Mouse (Mus musculus) kidney, embryonic 16.5 days (tissue): ENCODE measurements around the gene Ocln. TPM values are rescaled to one million over a fixed set of nuclear protein-coding genes. Genes with fewer than 3 reads are reported as not detected.

Experiments
- ATAC-seq: fragments of 200-750 bp; cut with Nextera tagmentation; 2 replicates; pipeline ENCODE4 v1.8.0; 2017; ENCODE audit warnings: moderate TSS enrichment; ENCODE audit not compliant: low FRiP score, low TSS enrichment
- H3K27ac ChIP-seq: fragments of 300-500 bp; sonication (generic); 2 replicates; pipeline ENCODE4 v1.5.1; 2014; ENCODE audit warnings: low read length
- H3K27me3 ChIP-seq: fragments of 300-500 bp; sonication (generic); 2 replicates; pipeline ENCODE4 v1.6.1; 2014; ENCODE audit warnings: low read length, control low read depth, mixed read lengths; ENCODE audit not compliant: insufficient read depth
- H3K36me3 ChIP-seq: fragments of 300-500 bp; sonication (generic); 2 replicates; pipeline ENCODE4 v1.6.1; 2014; ENCODE audit warnings: low read length, control low read depth, mixed read lengths; ENCODE audit not compliant: insufficient read depth
- H3K4me1 ChIP-seq: fragments of 300-500 bp; sonication (generic); 2 replicates; pipeline ENCODE4 v1.6.1; 2014; ENCODE audit warnings: low read length, control low read depth, mixed read lengths; ENCODE audit not compliant: insufficient read depth
- H3K4me2 ChIP-seq: fragments of 300-500 bp; sonication (generic); replicated peaks from 2 replicates; pipeline ENCODE4 v1.6.1; 2014; ENCODE audit warnings: low read depth, low read length
- H3K4me3 ChIP-seq: fragments of 300-500 bp; sonication (generic); 2 replicates; pipeline ENCODE4 v1.5.1; 2014; ENCODE audit warnings: mild to moderate bottlenecking, low read length
- H3K9ac ChIP-seq: fragments of 300-500 bp; sonication (generic); replicated peaks from 2 replicates; pipeline ENCODE4 v1.6.1; 2014; ENCODE audit warnings: low read length
- H3K9me3 ChIP-seq: fragments of 300-500 bp; sonication (generic); 2 replicates; pipeline ENCODE4 v1.6.1; 2016; ENCODE audit warnings: low read length, control low read depth
- WGBS: fragments of 180-500 bp; shearing (Covaris S2); extraction: QIAGEN DNeasy Blood & Tissue Kit; methylation state at CpG from one replicate; pipeline ENCODE4 v1.1.7; 2014; 5-methylcytosine and 5-hydroxymethylcytosine counted together
- polyA plus RNA-seq: library from polyadenylated mRNA; unstranded; fragments of >200 nt; fragmentation: Nextera tagmentation; extraction: Ambion mirVana; gene quantifications from 2 replicates; pipeline ENCODE4 v1.2.1, GENCODE M21; 2015

Gene Ocln
- polyA plus RNA-seq, 1 experiment from 2014 or later = 34.4 TPM

GRCm38 (mm10) chr13:100551371-100552008 is 1.0 kb downstream of the Ocln start:
- Histone ChIP-seq H3K27me3 (peaks cover 41% of the 10 kb centered on the region), H3K36me3 (no peaks in the 10 kb centered on the region)
- ATAC-seq = no peak

GRCm38 (mm10) chr13:100547269-100547668 is 5.2 kb downstream of the Ocln start:
- 73% methylated on average over 5 of the region's 5 CpGs for WGBS
- Histone ChIP-seq H3K36me3 (no peaks in the 10 kb centered on the region), H3K9me3 (no peaks in the 10 kb centered on the region), H3K9ac (no peak overlapping the region), H3K27me3 (peaks cover 24% of the 10 kb centered on the region), H3K4me2 (no peak overlapping the region), H3K4me3 (no peak overlapping the region), H3K4me1 (peaks cover 8% of the 10 kb centered on the region; the same call in 1 of the 2 replicates), H3K27ac (no peak overlapping the region)
- no peak for ATAC-seq

More at GRCm38 (mm10) chr13:100551371-100552008, 1.0 kb downstream of the Ocln start:
- Histone ChIP-seq H3K27ac (peak overlapping the region; percentile 78), H3K9me3 (no peaks in the 10 kb centered on the region), H3K4me2 (peak overlapping the region; percentile 97), H3K9ac (peak overlapping the region; percentile 83), H3K4me3 (peak overlapping the region; percentile 73), H3K4me1 (peaks cover 18% of the 10 kb centered on the region; the same call in 1 of the 2 replicates)
- WGBS = under 1% methylated on average over 41 of the region's 41 CpGs

GRCm38 (mm10) chr13:100545510-100545909 is 7.0 kb downstream of the Ocln start:
- whole genome bisulfite sequencing = 61% methylated on average over 3 of the region's 3 CpGs
- Histone ChIP-seq H3K9me3 (no peaks in the 10 kb centered on the region), H3K36me3 (no peaks in the 10 kb centered on the region), H3K4me3 (no peak overlapping the region), H3K4me2 (no peak overlapping the region), H3K9ac (no peak overlapping the region), H3K27me3 (peaks cover 7% of the 10 kb centered on the region), H3K27ac (no peak overlapping the region), H3K4me1 (no peaks in the 10 kb centered on the region)
- ATAC-seq = no peak

GRCm38 (mm10) chr13:100544220-100544662 is 8.3 kb downstream of the Ocln start:
- Histone ChIP-seq H3K9me3 (no peaks in the 10 kb centered on the region), H3K9ac (no peak overlapping the region), H3K4me1 (no peaks in the 10 kb centered on the region), H3K27me3 (no peaks in the 10 kb centered on the region), H3K36me3 (no peaks in the 10 kb centered on the region; the same call in 1 of the 2 replicates), H3K27ac (0 out of 2 replicates have a peak overlapping the region, but pooled peaks have one; percentile 24), H3K4me2 (no peak overlapping the region), H3K4me3 (no peak overlapping the region)
- ATAC-seq = no peak
- WGBS = 65% methylated on average over 4 of the region's 4 CpGs

- Histone ChIP-seq H3K27ac (peak overlapping the region; percentile 39; the same call in 1 of the 2 replicates), H3K4me1 (no peaks in the 10 kb centered on the region), H3K36me3 (no peaks in the 10 kb centered on the region; the same call in 1 of the 2 replicates), H3K9ac (no peak overlapping the region), H3K9me3 (no peaks in the 10 kb centered on the region), H3K4me2 (no peak overlapping the region), H3K4me3 (no peak overlapping the region), H3K27me3 (no peaks in the 10 kb centered on the region)
- WGBS = 65% methylated on average over 10 of the region's 10 CpGs
- peak; percentile 35; the same call in 1 of the 2 replicates for ATAC-seq
These were observed 9.3 kb downstream of the Ocln start for GRCm38 (mm10) chr13:100543011-100543767.

- H3K9ac ChIP-seq = no peak overlapping the region
- WGBS = 73% methylated on average over 3 of the region's 3 CpGs
- H3K27me3 ChIP-seq = no peaks in the 10 kb centered on the region
- H3K9me3 ChIP-seq = no peaks in the 10 kb centered on the region
- no peaks in the 10 kb centered on the region for H3K4me1 ChIP-seq
- ATAC-seq = no peak
- no peak overlapping the region for H3K27ac ChIP-seq
- H3K4me3 ChIP-seq = no peak overlapping the region
- H3K36me3 ChIP-seq = no peaks in the 10 kb centered on the region; the same call in 1 of the 2 replicates
- H3K4me2 ChIP-seq = no peak overlapping the region
These were observed 16.4 kb downstream of the Ocln start for GRCm38 (mm10) chr13:100536149-100536548.

GRCm38 (mm10) chr13:100532788-100533365 is 19.6 kb downstream of the Ocln start:
- no peaks in the 10 kb centered on the region for H3K36me3 ChIP-seq
- peaks cover 3% of the 10 kb centered on the region; the same call in 1 of the 2 replicates for H3K9me3 ChIP-seq
- H3K4me1 ChIP-seq = no peaks in the 10 kb centered on the region
- H3K9ac ChIP-seq = no peak overlapping the region
- WGBS = 27% methylated on average over 6 of the region's 6 CpGs
- no peak overlapping the region for H3K4me2 ChIP-seq
- H3K4me3 ChIP-seq = no peak overlapping the region
- ATAC-seq = peak; percentile 76; the same call in 1 of the 2 replicates
- no peak overlapping the region for H3K27ac ChIP-seq
- H3K27me3 ChIP-seq = no peaks in the 10 kb centered on the region

- Histone ChIP-seq H3K4me2 (peak overlapping the region; percentile 27; the same call in 1 of the 2 replicates), H3K27ac (peak overlapping the region; percentile 56; the same call in 1 of the 2 replicates), H3K4me1 (peaks cover 6% of the 10 kb centered on the region; the same call in 1 of the 2 replicates), H3K9me3 (peaks cover 3% of the 10 kb centered on the region; the same call in 1 of the 2 replicates), H3K9ac (peak overlapping the region; percentile 41; the same call in 1 of the 2 replicates), H3K36me3 (no peaks in the 10 kb centered on the region), H3K27me3 (no peaks in the 10 kb centered on the region), H3K4me3 (no peak overlapping the region; the same call in 1 of the 2 replicates)
- ATAC-seq = peak; percentile 64
- WGBS = 31% methylated on average over 5 of the region's 6 CpGs
These were observed 25.9 kb downstream of the Ocln start for GRCm38 (mm10) chr13:100526649-100527038.

GRCm38 (mm10) chr13:100525935-100526648 is 26.4 kb downstream of the Ocln start:
- Histone ChIP-seq H3K9me3 (peaks cover 3% of the 10 kb centered on the region; the same call in 1 of the 2 replicates), H3K4me2 (peak overlapping the region; percentile 27; the same call in 1 of the 2 replicates), H3K27me3 (no peaks in the 10 kb centered on the region), H3K4me1 (peaks cover 6% of the 10 kb centered on the region; the same call in 1 of the 2 replicates), H3K27ac (peak overlapping the region; percentile 56; the same call in 1 of the 2 replicates), H3K36me3 (no peaks in the 10 kb centered on the region), H3K4me3 (no peak overlapping the region), H3K9ac (no peak overlapping the region; the same call in 1 of the 2 replicates)
- WGBS = 52% methylated on average over 6 of the region's 6 CpGs
- ATAC-seq = no peak
